Mouse (Mus musculus): ENCODE results near the gene D430042O09Rik.

DNA sequence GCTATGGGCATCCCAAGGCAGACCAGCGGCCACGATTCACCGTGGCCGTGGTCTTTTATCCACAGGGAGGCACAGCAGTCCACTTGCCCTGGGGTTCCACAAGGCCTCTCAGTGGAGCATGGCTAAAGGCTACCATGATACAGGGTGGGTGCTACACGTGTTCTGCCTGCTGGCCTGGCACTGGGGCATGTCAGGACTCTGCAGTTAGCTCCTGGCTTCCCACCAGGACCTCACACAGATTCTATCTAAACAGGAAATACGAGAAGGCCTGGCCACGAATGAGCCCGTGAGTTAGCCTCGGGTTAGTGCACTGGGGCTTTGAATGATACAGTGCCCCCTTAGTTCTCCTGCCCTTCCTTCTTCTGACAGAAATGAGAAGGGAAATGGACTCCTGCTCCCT, 119.7 kb downstream of the D430042O09Rik start:
- TF ChIP-seq POLR2A (IDR thresholded peaks at IDR 0.05; ENCODE audit: extremely low read depth, insufficient read depth, low read length) (no peak), CTCF (IDR thresholded peaks at IDR 0.05; ENCODE audit: extremely low read depth, insufficient read depth, low read length) (no peak)

Measured in cortical plate, adult 2 months (tissue).